Mouse (Mus musculus): ENCODE measurements around the gene Olfr195. TPM values are rescaled to one million over a fixed set of nuclear protein-coding genes. Genes with fewer than 3 reads are reported as not detected.

Olfr195 gene
- polyA plus RNA-seq (2017; shearing (Covaris generic)) = not detected

GRCm38 (mm10) chr16:59146746-59147145 lies at the start of gene Olfr195:
Gene Olfr195, plus strand, starts transcription at chr16:59147046.

GRCm38 (mm10) chr16:59111781-59112180 lies 35.1 kb upstream of the Olfr195 start, which contains the start of gene Olfr193:
Gene Olfr193, minus strand, starts transcription at chr16:59111881.

GRCm38 (mm10) chr16:59120969-59121368 lies 25.9 kb upstream of the Olfr195 start, which contains the start of gene Olfr194:
Gene Olfr194, minus strand, starts transcription at chr16:59121069.

GRCm38 (mm10) chr16:59170354-59170753 lies 23.5 kb downstream of the Olfr195 start, which contains the start of gene Olfr196:
Gene Olfr196, minus strand, starts transcription at chr16:59170454.

Other genes starting within 250 kb of the Olfr195 start
- gene Olfr181, start 218.3 kb upstream of the Olfr195 start, polyA plus RNA-seq (2017; shearing (Covaris generic)) = under 1 TPM in 1 of 2 experiments, not detected in 1; 0.08 TPM
- gene Olfr180, start 217.7 kb upstream of the Olfr195 start, polyA plus RNA-seq (2017; shearing (Covaris generic)) = not detected
- gene Olfr183, start 151.7 kb upstream of the Olfr195 start, polyA plus RNA-seq (2017; shearing (Covaris generic)) = not detected
- gene Olfr186, start 116.8 kb upstream of the Olfr195 start, polyA plus RNA-seq (2017; shearing (Covaris generic)) = not detected
- under 1 TPM in 1 of 2 experiments, not detected in 1; 0.47 TPM for gene Olfr187, start 107.3 kb upstream of the Olfr195 start, polyA plus RNA-seq (2017; shearing (Covaris generic))
- not detected for gene Olfr190, start 69.0 kb upstream of the Olfr195 start, polyA plus RNA-seq (2017; shearing (Covaris generic))
- not detected for gene Olfr191, start 57.2 kb upstream of the Olfr195 start, polyA plus RNA-seq (2017; shearing (Covaris generic))
- gene Olfr193, start 35.2 kb upstream of the Olfr195 start, polyA plus RNA-seq (2017; shearing (Covaris generic)) = not detected
- under 1 TPM in 1 of 2 experiments, not detected in 1; 0.08 TPM for gene Olfr194, start 26.0 kb upstream of the Olfr195 start, polyA plus RNA-seq (2017; shearing (Covaris generic))
- not detected for gene Olfr196, start 23.4 kb downstream of the Olfr195 start, polyA plus RNA-seq (2017; shearing (Covaris generic))
- not detected for gene Olfr198, start 56.5 kb downstream of the Olfr195 start, polyA plus RNA-seq (2017; shearing (Covaris generic))
- not detected for gene Olfr199, start 72.7 kb downstream of the Olfr195 start, polyA plus RNA-seq (2017; shearing (Covaris generic))
- not detected for gene Olfr201, start 125.6 kb downstream of the Olfr195 start, polyA plus RNA-seq (2017; shearing (Covaris generic))
- gene Olfr202, start 139.7 kb downstream of the Olfr195 start, polyA plus RNA-seq (2017; shearing (Covaris generic)) = not detected
- not detected for gene Olfr203, start 151.8 kb downstream of the Olfr195 start, polyA plus RNA-seq (2017; shearing (Covaris generic))
- under 1 TPM in 1 of 2 experiments, not detected in 1; 0.04 TPM for gene Olfr204, start 171.2 kb downstream of the Olfr195 start, polyA plus RNA-seq (2017; shearing (Covaris generic))
- not detected for gene Olfr205, start 184.1 kb downstream of the Olfr195 start, polyA plus RNA-seq (2017; shearing (Covaris generic))
- gene Olfr206, start 202.2 kb downstream of the Olfr195 start, polyA plus RNA-seq (2017; shearing (Covaris generic)) = not detected
- gene Olfr209, start 216.9 kb downstream of the Olfr195 start, polyA plus RNA-seq (2017; shearing (Covaris generic)) = not detected